Mouse (Mus musculus): ENCODE measurements around the gene Dtx3. TPM values are rescaled to one million over a fixed set of nuclear protein-coding genes. Genes with fewer than 3 reads are reported as not detected.

The Dtx3 gene
- total RNA-seq, 1 experiment: 29.5 TPM

- no peaks in the 10 kb centered on the region for H3K36me3 ChIP-seq (ENCODE audit: control insufficient read depth, insufficient read depth, low read length, poor library complexity, severe bottlenecking)
- H3K9ac ChIP-seq (ENCODE audit: insufficient read depth, low read depth, low read length, poor library complexity, severe bottlenecking): no peak overlapping the region
- no peak overlapping the region for H3K4me3 ChIP-seq (ENCODE audit: insufficient read depth in 1 of 2, low read depth in 1 of 2, low read length in 2 of 2, poor library complexity in 1 of 2, severe bottlenecking in 1 of 2)
- in situ Hi-C loops (cut with MboI; ENCODE audit: low sequenced_read_pairs in 2 of 2, unreplicated experiment in 2 of 2): no loop called here
- no peak overlapping the region for H3K27ac ChIP-seq (ENCODE audit: insufficient read depth, low read depth, low read length, poor library complexity, severe bottlenecking)
- no peaks in the 10 kb centered on the region for H3K9me3 ChIP-seq (ENCODE audit: control insufficient read depth, insufficient read depth, low read depth, low read length)
- DNase-seq (ENCODE audit: low read depth, low spot score): no peak
- TF ChIP-seq HCFC1 (IDR thresholded peaks at IDR 0.05; ENCODE audit: borderline replicate concordance, insufficient read depth, low read length) (no peak), MAFK (IDR thresholded peaks at IDR 0.05; ENCODE audit: insufficient read depth, low read depth, low read length) (no peak), CHD2 (IDR thresholded peaks at IDR 0.05; ENCODE audit: low read depth, low read length) (no peak), ZNF384 (IDR thresholded peaks at IDR 0.05; ENCODE audit: low read depth, low read length) (no peak), ZC3H11A (IDR thresholded peaks at IDR 0.05; ENCODE audit: borderline replicate concordance, low read depth, low read length) (no peak)
- H3K4me1 ChIP-seq (ENCODE audit: control insufficient read depth in 2 of 2, insufficient read depth in 2 of 2, low read length in 2 of 2, poor library complexity in 1 of 2): peaks cover 3 to 11% of the 10 kb centered on the region in 2 experiments; a peak in 1 of 4 replicates
These were observed 54.0 kb downstream of the Dtx3 start for GRCm38 (mm10) chr10:127141500-127141899.

GRCm38 (mm10) chr10:127140971-127141370 lies 54.6 kb downstream of the Dtx3 start:
- Histone ChIP-seq H3K9ac (ENCODE audit: insufficient read depth, low read depth, low read length, poor library complexity, severe bottlenecking) (no peak overlapping the region), H3K4me3 (ENCODE audit: insufficient read depth in 1 of 2, low read depth in 1 of 2, low read length in 2 of 2, poor library complexity in 1 of 2, severe bottlenecking in 1 of 2) (no peak overlapping the region), H3K27ac (ENCODE audit: insufficient read depth, low read depth, low read length, poor library complexity, severe bottlenecking) (no peak overlapping the region), H3K36me3 (ENCODE audit: control insufficient read depth, insufficient read depth, low read length, poor library complexity, severe bottlenecking) (no peaks in the 10 kb centered on the region), H3K9me3 (ENCODE audit: control insufficient read depth, insufficient read depth, low read depth, low read length) (no peaks in the 10 kb centered on the region), H3K4me1 (ENCODE audit: control insufficient read depth in 2 of 2, insufficient read depth in 2 of 2, low read length in 2 of 2, poor library complexity in 1 of 2) (peaks cover 3 to 11% of the 10 kb centered on the region in 2 experiments; a peak in 1 of 4 replicates)
- no peak for DNase-seq (ENCODE audit: low read depth, low spot score)
- in situ Hi-C loops (cut with MboI; ENCODE audit: low sequenced_read_pairs in 2 of 2, unreplicated experiment in 2 of 2): no loop called here
- TF ChIP-seq HCFC1 (IDR thresholded peaks at IDR 0.05; ENCODE audit: borderline replicate concordance, insufficient read depth, low read length) (no peak), ZNF384 (IDR thresholded peaks at IDR 0.05; ENCODE audit: low read depth, low read length) (no peak), ZC3H11A (IDR thresholded peaks at IDR 0.05; ENCODE audit: borderline replicate concordance, low read depth, low read length) (no peak), MAFK (IDR thresholded peaks at IDR 0.05; ENCODE audit: insufficient read depth, low read depth, low read length) (no peak), CHD2 (IDR thresholded peaks at IDR 0.05; ENCODE audit: low read depth, low read length) (no peak)

Other genes starting within 250 kb of the Dtx3 start
- gene Ctdsp2, start 217.0 kb downstream of the Dtx3 start, total RNA-seq (2012; rRNA removed): 28.5 and 38.1 TPM in 2 replicates
- 0.18 and 0.32 TPM in 2 replicates for gene Avil, start 195.0 kb downstream of the Dtx3 start, total RNA-seq (2012; rRNA removed)
- 52.8 and 60.9 TPM in 2 replicates for gene Tsfm, start 164.9 kb downstream of the Dtx3 start, total RNA-seq (2012; rRNA removed)
- 20.4 and 21.4 TPM in 2 replicates for gene Mettl1, start 154.3 kb downstream of the Dtx3 start, total RNA-seq (2012; rRNA removed)
- 0.11 and 0.49 TPM in 2 replicates for gene Eef1akmt3, start 154.2 kb downstream of the Dtx3 start, total RNA-seq (2012; rRNA removed)
- 0.40 and 0.74 TPM in 2 replicates for gene Cyp27b1, start 147.5 kb downstream of the Dtx3 start, total RNA-seq (2012; rRNA removed)
- 4.6 and 8.3 TPM in 2 replicates for gene March9, start 135.5 kb downstream of the Dtx3 start, total RNA-seq (2012; rRNA removed)
- gene Cdk4, start 132.2 kb downstream of the Dtx3 start, total RNA-seq (2012; rRNA removed): 502 and 522 TPM in 2 replicates
- gene Tspan31, start 125.5 kb downstream of the Dtx3 start, total RNA-seq (2012; rRNA removed): 121 and 154 TPM in 2 replicates
- 1.4 and 2.0 TPM in 2 replicates for gene Agap2, start 120.4 kb downstream of the Dtx3 start, total RNA-seq (2012; rRNA removed)
- gene Os9, start 74.6 kb downstream of the Dtx3 start, total RNA-seq (2012; rRNA removed): 29.4 and 48.6 TPM in 2 replicates
- gene B4galnt1, start 30.5 kb downstream of the Dtx3 start, total RNA-seq (2012; rRNA removed): 4.5 and 8.6 TPM in 2 replicates
- 7.4 and 12.2 TPM in 2 replicates for gene Slc26a10, start 15.1 kb downstream of the Dtx3 start, total RNA-seq (2012; rRNA removed)
- 39.2 and 87.7 TPM in 2 replicates for gene Arhgef25, start 5.6 kb downstream of the Dtx3 start, total RNA-seq (2012; rRNA removed)
- gene Pip4k2c, start 15.9 kb upstream of the Dtx3 start, total RNA-seq (2012; rRNA removed): 41.7 and 47.4 TPM in 2 replicates
- gene Kif5a, start 67.6 kb upstream of the Dtx3 start, total RNA-seq (2012; rRNA removed): 6.2 and 11.2 TPM in 2 replicates
- gene Dctn2, start 70.6 kb upstream of the Dtx3 start, total RNA-seq (2012; rRNA removed): 139 and 157 TPM in 2 replicates
- 15.8 and 18.0 TPM in 2 replicates for gene Mbd6, start 93.3 kb upstream of the Dtx3 start, total RNA-seq (2012; rRNA removed)
- gene Mars, start 116.1 kb upstream of the Dtx3 start, total RNA-seq (2012; rRNA removed): 206 and 377 TPM in 2 replicates
- 2.6 and 5.1 TPM in 2 replicates for gene Arhgap9, start 126.2 kb upstream of the Dtx3 start, total RNA-seq (2012; rRNA removed)
- 14.9 and 47.3 TPM in 2 replicates for gene Gli1, start 146.2 kb upstream of the Dtx3 start, total RNA-seq (2012; rRNA removed)
- gene Inhbe, start 158.7 kb upstream of the Dtx3 start, total RNA-seq (2012; rRNA removed): 0.22 and 0.69 TPM in 2 replicates
- gene Inhbc, start 174.7 kb upstream of the Dtx3 start, total RNA-seq (2012; rRNA removed): 0.36 and 1.2 TPM in 2 replicates
- 25.5 and 26.1 TPM in 2 replicates for gene R3hdm2, start 184.6 kb upstream of the Dtx3 start, total RNA-seq (2012; rRNA removed)

Measured in ES-E14 (cell line).